Mouse (Mus musculus) embryonic fibroblast, embryonic 13.5 days (primary cell): ENCODE measurements at regions not wholly inside any gene's neighbourhood (a gene's known extent, or its start where the extent isn't known, plus 50 kb on each side); places are given as distances from the start of the nearest gene placed in this dataset.

Source experiments
- CTCF ChIP-seq: IDR thresholded peaks from 2 replicates; pipeline ENCODE4 v1.5.1; 2011; ENCODE audit warnings: mild to moderate bottlenecking, control low read depth, low read length, moderate library complexity, borderline replicate concordance; ENCODE audit not compliant: insufficient read depth
- POLR2A ChIP-seq: IDR thresholded peaks from 2 replicates; pipeline ENCODE4 v1.6.1; 2011; ENCODE audit warnings: low read depth, mild to moderate bottlenecking, control low read depth, low read length, moderate library complexity

- TF ChIP-seq CTCF (no peak), POLR2A (no peak)
Observed at GRCm38 (mm10) chr4:124435040-124435434, 175.6 kb downstream of the 3100002H09Rik start.
